Mouse (Mus musculus): ENCODE data around the gene Rtn4rl2.
"Not testable (repeated sequence)": the region's sequence is repeated elsewhere in the genome, so short reads cannot be mapped to it uniquely, and the experiment has no call there.

Rtn4rl2 gene

DNA sequence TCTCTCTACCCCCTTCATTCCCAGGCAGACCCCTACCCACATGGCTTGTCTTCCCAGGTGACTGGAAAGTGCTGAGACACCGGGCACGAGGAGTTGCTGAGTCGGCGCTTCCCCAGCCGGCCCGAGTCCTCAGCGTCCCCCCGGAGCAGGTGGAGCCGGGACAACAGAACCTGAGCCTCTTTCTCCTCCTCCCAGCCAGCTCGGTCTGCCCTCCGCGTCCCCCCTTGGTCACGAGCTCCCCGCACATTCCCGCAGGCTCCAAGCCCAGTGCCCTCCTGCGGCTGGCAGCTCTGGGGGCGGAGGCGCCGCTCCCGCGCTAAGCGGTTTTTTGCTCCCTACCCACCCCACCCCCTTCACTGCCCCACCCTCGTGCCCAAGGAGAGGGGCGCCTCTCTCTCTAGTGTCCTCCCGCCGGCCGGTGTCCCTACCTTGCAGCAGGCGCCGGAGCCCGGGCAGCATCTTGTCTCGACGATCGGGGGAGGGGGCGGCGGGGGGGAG is at the start of gene Rtn4rl2:
Gene Rtn4rl2 (minus strand): TSS at position 477 of the 498 bp plus-strand sequence.
- no peak for DNase-seq

DNA sequence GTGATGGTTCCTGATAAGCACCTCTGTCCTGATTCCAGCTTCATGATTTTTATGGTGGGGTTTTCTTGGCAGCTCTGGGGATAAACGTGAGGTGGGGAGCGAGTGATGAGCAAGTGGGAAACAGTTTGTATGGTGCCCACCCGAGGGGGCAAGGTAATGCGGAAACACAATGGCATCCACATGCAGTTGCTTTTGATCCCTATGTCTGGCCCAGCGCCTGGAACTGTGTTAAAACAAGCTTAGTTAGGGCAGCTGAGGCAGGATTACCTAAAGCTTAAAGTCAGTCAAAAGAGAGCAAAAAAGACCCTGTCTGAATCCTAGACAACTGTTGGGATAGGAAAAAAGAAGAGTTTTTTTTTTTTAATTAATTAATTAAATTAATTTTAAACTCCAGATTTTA is 48.6 kb upstream of the Rtn4rl2 start:
- DNase-seq, result no peak

DNA sequence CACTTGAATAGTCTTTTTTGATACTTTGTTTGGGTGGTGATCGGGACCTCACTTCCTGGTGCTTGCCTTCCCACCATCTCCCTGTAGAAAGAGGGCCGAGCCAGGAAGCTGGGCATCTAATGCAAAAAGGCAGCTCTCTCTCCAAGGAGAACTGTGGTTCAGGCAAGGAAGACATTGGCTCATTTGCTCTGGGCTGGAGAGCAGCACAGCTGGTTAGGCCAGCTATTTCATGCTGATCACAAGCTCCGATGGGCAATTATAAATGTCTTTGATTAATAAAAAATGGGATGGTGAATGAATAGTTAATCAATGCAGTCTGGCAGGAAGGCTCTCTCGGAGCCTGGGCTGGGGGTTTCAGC is 48.1 kb upstream of the Rtn4rl2 start:
- DNase-seq, result no peak

DNA sequence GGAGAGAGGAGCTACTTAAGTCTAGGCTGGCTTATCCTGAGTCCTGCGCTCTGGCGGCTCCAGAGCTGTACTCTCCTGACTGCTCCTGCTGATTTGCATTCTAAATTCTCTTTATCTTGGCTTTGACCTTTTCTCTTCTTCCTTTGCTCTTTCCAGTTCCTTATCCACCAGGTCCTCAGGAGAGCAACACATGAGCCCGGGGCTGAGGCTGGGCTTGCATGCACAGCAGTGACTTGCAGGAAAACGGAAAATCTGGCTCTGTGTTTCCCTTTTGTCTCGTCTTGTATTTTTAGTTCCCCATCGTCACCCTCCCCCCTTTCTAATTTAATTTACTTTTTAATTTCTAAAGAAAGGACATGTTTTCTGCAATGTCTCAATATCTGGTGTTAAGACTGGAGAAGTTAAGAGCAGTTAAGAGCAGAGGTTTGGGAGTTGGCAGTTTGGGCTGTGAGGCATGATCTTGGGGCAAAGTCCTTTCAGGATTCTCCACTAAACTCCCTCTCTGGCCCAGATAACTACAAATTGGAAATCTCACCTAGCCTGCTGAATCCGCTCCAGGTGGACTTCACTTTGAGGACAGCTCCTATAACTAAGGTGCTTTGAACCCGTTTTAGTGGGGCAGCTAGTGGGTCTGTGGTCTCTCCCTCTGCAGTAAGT is 47.6 kb upstream of the Rtn4rl2 start:
- DNase-seq, result peak; percentile 29

DNA sequence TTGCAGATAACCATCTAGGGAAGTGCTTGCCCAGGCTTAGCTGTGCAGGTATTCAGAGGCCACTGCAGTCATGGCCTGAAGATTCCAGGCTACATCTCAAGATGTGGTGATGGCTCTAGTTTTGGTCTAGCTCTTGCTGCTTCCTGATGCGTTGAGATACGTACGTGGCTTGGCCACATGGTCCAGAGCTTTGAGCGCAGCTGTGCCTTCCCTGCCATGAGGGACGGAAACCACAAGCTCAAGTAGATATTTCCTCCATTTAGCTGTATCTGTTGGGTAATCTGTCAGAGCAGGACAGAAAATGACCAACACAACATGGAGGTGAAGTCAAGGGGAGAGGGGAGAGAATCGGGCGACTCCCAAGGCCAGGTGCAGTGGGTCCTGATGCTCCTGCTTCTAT is 43.7 kb upstream of the Rtn4rl2 start:
- no peak for DNase-seq

DNA sequence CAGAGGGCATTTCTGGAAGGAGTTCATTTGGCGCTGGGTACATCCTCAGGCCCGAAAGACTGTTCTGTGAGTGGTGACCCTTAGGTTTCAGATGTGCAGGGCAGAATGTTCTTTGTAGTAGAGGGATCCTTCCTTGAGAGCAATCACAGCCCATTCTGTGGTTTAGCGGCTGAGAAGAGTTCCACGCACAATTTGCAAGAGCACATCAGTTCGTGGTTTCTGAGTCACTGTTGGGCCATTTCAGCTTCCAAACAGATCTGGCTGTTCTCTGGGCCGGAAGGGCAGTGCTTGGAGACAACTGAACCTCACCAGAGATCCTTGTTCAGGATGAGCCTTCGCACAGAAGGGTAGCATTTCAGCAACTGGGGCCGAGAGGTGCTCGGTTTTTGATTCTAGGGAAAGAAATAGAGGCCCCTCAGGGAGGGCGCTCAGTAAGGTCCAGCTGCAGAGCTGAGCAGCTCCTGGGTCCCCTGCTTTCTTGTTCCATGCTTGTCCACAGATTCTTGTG is 33.1 kb upstream of the Rtn4rl2 start:
- DNase-seq, result no peak

DNA sequence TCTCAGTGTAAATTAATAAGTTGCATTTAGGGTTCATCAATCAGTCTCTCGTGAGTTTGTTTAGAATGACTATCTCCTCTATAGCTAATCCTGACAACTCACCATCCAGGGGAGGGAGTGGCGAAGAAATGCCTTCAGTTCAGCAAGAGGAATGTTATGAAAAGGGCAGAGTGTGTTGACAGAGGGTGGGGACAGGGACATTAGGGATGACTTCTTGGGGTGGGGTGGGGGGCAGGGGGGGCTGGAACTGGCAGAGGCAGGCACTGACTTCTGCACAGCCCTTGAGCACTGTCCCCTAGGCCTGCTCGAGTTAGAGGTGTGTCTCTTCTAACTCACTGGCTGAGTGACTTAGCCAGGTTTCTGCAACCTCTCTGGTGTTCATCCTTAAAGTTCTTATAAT is 31.7 kb upstream of the Rtn4rl2 start:
- no peak for DNase-seq

DNA sequence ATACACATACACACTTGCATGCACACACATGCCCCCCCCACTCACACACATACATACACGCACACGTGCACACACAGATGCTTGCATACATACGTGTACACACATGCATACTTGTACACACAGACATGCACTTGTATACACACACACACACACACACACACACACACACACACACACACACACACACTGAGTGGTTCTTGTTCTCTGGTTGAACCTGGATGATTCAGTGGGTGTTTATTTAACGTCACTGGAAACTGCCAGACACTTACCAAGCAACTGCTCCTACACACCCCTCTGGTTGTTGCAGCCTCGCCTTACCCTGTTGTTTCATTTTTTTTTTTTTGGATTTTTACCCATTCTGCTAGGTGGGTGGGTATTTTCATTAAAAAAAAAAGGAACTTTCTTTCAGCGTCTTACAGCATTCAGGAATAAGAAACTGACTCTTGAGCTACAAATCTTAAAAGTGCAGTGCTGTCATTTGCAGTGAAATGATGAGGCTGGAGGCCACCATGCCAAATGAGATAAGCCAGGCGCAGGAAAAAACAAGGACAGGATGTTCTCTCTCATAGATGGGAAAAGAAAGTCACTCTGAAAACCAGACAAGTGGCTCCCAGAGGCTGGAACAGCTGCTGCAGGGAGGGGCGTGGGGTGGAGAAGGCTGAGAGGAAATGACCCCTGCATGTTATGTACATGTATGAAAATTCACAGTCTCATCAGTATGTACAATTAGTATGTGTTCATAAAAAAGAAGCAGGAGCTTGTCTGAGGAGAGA is 30.2 kb upstream of the Rtn4rl2 start:
- peak; percentile 61 for DNase-seq

DNA sequence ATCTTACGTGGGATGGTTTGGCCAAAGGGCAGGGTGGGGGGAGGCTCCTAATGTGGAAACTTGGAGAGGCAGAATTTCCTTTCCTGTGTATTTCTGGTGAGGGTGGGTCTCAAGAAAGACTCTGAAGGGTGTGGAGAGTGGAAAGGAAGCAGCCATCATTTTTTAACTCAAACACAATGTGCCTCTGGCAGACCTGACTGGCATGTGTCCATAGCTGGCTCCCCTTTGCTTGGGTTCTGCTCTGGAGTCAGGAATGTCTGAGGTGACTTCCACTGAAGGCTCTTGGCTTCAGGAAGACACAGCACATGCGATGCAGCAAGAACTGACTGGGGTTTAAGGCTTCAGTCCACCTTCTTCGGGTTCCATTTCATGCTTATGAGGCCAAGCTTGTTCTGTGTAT is 28.8 kb upstream of the Rtn4rl2 start:
- DNase-seq, result peak; percentile 35

DNA sequence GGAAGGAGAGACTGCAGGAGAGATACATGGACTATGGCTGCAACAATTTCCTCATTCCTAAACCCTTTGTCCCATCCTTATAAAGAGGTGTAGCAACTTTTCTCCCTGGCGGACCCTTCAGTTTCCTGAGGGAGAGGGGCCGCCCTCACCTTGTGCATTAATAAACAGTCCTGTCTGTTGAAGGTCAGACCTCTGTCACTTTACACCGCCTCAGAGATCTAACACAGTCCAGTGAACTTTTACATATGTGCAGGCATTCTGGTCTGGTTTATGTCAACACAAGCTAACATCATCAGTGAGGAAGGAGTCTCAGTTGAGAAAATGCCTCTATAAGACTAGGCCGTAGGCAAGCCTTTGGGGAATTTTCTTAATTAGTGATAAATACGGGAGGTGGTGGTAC is 27.4 kb upstream of the Rtn4rl2 start:
- no peak for DNase-seq

DNA sequence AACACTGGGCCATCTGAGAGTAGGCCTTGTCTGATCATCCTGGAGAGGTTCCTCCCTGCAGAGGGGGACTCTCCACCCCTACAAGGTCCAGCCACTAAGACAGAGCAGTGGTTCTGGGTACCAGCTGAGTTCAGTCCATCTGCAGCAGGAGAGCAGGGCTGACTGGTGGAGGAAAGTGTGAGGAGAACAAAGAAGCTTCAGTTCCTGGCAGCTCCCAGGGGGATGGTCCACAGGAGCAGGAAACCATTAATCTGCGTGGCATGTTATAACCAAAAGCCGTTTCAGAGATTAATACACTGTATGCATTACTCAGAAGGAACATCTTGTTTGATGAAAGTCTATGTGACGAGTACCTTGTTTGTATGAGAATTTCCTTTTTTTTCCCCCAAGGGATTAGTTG is 26.2 kb upstream of the Rtn4rl2 start:
- DNase-seq, result no peak

DNA sequence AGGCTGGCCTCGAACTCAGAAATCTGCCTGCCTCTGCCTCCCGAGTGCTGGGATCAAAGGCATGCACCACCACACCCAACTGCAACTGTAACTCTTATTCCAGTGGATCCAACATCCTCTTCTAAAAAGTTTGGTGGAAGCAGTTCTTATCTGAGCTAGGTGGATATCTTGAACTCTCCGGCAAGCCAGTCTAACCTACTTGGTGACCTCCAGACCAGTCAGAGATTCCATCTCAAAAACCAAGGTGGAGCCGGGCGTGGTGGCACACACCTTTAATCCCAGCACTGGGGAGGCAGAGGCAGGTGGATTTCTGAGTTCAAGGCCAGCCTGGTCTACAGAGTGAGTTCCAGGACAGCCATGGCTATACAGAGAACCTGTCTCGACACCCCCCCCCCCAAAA is 10.2 kb upstream of the Rtn4rl2 start:
- DNase-seq, result not testable (repeated sequence)

DNA sequence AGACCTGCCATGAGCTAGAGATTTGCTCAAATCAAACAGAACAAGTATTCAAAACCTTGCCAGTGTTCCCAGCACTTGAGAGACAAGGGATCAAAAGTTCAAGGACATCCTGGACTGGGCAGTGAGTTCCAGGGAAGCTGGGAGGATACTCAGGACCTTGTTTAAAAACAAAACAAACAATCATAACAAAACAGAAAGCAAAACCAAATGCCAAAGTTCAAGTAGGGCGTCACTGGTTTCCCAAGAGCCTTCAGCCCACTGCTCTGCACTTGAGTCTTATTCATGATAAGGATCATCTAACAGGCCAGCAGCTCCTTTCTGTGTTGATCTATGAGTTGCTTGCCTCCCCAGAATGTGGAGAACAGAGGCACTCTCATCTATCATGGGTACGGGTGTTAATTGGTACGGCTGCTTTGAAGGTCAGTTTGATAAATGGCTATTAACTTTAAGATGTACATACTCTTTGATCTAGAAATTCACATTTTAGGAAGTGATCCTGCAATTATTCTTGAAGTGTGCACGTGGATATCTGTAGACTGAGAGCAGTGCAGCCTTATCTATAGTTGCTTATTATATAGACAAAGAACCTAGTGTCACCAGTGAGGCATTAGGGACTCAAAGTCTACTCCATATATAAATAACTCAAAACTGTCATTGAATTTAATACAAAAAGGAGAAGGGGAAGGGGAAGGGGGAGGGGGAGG is 9.1 kb upstream of the Rtn4rl2 start:
- DNase-seq, result no peak

DNA sequence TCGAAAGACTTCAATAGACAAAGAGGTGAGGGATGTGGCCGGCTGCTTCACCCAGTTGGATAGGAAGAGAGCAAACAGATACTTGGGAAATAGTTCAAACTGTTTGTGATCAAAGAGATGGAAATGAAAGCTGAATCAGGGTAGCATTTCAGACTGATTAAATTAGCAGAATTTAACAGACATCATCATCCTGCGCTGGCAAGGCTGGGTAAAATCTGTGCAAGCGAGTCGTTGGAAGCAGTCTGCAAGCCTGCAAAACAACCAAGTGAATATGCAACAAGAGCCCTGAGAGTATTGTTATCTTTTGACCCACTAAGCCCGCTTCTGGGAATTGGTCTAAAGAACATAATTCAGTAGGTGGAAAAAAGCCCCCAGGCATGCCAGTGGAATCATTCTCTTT is 6.8 kb upstream of the Rtn4rl2 start:
- no peak for DNase-seq

DNA sequence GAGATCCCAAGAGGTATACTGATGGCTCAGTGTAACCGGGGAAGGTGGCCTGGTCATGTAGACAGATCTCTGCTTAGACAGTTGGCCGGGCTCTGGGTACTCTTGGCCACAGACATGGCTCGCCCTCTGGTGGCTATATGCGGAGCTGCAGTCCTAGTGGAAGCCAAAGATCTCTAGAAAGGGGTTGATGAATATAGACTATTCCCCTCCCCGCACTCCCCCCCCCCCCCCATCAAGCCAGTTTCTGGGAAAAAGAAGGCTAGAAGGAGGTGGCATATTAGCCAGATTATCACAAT is 3.5 kb upstream of the Rtn4rl2 start:
- DNase-seq, result peak; percentile 85

DNA sequence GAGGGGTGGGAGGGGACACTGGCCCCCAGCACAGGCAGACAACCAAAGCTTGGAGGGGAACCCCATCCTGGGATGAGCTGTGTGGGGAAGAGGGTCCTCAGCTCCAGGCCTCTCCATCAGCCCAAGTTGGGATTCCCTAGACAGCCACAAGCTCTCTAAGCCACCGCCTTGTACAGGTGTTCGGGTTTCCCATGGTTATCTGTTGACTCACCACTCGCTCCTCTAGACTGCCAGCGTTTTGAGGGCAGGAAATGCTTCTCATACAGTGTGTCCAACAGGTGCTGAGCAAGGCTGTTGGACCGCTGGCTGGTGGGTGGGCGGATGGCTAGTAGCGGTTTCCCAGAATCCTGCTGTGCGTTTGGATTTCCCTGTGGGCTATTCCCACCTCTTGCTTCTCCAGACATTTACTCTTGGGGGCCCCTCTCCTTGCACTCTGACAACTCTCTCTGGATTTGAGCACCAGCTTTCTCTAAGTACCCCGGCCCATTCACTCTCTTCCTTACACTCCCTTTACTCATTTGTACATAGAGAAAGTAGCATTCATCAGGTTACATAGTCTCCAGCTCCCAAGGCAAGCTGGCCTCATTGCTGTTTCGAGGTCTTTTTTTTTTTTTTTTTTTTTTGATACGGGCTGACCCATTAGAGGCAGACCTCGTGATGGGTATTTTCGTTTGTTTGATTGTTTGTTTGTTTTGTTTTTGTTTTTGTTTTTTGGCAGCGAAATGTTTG is 3.0 kb upstream of the Rtn4rl2 start:
- DNase-seq, result no peak

DNA sequence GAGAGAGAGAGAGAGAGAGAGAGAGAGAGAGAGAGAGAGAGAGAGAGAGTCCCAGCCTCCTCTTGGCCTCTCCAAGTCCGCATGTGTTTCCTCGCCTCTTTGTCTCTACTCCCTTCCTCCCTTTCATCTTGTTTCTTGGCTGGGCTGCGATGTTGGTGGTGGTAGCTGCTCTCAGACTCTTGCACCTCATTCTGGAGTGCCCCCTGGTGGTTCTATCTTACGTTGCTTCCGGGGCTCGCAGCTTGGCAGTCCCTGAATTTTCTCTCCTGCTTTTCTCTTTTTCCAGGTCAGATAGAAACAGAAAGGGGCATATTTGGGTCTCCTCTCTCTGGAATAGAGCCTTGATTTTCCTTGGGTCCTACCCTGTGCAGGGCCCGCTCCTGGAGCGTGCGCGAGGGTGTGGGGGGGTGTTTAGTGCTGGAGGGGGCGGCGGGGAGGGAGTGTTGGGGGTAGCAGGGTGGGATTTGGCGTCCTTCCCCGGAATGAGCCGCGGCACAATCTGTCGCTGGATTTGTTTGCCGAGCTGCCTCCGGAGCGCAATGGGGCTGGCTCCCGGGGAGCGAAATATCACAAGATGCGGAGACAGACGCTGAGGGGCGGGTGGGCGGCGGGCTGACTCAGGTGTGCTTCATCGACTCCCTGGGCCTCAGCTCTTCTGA is 2.3 kb upstream of the Rtn4rl2 start:
- DNase-seq, result peak; percentile 75

DNA sequence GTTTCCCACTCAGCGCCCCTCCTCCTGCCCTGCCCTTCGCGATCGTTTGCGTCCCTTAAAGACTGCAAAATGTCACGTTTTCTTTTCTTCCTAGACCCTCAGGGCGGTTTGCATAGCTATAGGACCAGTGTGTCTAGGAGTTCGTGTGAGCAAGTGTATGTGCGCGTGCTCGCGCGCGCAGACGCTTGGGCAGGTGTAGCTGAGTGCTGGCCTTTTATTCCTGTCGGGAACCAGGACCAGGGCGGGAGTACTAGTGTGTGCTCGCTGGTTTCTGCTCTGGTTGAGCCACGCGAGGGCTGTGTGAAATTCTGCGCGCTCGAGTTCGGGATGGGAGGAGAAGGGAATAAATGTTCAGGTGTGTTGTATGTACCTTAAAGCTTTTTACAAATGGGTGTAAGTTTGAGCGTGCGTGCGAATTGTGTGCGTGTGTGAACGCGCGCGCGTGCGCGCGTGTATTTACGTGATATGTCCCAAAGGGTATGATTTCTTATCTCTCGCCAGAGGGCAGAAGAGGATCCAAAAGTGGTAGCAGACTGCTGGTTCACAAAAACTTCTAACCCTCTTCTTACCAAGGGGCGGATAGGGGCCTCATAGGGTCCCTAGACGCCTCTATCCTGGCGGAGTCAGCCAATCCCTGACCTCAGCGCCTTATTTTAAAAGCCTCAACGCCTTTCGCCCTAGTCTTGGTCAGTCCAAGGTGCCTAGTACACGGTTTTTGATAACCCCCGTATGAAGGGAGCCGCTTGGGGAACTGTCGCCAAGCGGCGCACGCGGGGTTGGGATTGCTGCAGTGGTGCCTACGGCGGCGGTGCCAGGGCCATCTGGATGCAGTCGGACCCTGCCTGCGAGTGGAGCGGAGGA is 1.1 kb upstream of the Rtn4rl2 start:
- DNase-seq, result peak; percentile 61

DNA sequence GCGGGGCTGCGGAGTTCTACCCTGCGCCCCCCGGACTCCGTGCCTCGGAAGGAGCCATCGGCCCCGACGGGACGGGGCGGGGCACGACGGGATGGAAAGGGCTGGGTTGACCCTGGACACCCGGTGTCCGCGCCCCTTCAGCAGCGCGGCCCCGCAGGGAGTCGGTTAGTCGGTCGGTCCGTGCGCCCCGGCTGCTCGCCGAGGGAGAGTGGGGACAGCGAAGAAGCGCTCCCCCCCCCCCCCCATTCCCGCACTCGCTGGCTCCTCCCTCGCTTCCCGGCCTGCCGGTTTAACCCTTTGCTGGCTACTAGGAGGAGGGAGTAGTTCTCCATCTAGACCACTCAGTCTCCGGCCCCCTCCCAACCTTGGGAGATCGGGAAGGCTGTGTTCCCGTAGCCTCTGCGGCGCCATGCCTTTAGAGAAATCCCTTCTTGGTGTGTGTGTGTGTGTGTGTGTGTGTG is 341 bp upstream of the Rtn4rl2 start:
- DNase-seq, result peak; percentile 46

DNA sequence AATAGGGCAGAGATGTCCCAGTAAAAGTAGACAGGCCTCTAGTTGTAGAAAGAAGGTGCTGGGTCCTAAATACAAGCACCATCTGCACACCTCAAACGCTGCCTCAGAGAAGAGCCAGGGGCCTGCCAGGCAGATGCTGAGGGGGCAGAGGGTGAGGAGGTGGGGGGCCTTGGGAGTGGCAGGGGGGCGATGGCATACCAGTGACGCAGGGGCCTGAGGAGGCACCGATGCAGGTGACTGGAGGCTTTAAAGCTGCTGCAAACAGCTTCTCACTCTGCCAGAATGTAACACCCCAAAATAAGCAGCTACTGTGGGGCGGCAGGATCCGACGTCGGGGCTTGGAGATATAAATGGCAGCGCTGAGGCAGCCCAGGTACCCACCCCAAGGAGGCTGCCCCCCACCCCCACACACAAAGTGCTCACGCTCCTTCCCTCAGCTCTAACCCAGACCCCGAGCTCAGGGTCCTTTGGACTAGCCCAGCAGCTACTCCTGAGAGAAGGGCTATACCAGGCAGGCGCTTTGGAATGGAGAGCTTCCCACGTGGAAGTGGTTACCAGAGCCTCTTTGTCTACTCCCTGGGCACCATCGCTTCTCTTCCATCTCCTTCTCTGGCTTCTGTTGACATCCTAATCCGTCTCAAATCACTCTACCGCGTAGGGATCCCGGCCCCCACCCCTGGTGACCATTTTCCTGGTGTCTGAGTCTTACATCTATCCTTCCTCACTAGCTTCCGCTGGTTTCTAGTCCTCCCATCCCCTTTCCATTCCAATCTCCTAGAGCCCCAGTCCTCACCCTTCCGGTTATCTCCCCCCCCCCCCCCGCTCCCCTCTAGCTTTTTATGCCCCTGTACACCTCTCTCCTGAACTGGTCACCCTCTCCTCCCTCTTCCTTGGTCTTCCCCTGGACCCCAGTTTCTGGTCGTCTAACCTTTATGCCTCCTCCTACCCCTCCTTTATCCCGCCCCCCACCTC is 1.1 kb downstream of the Rtn4rl2 start:
- no peak for DNase-seq
